Mouse (Mus musculus) midbrain, embryonic 15.5 days (tissue): Measurements from ENCODE around the gene Tmem91. TPM values are rescaled to one million over a fixed set of nuclear protein-coding genes. Genes with fewer than 3 reads are reported as not detected.
A peak's percentile ranks its signal among the peaks of the same experiment; 100 is the strongest.

Experiments
- ATAC-seq: fragments of 200-750 bp; cut with Nextera tagmentation; replicated peaks from 2 replicates; pipeline ENCODE4 v1.8.0; 2017; ENCODE audit warnings: moderate TSS enrichment
- H3K27ac ChIP-seq: fragments of 300-500 bp; sonication (generic); 2 replicates; pipeline ENCODE4 v1.5.1; 2015; ENCODE audit warnings: mild to moderate bottlenecking, inconsistent platforms
- H3K27me3 ChIP-seq: fragments of 300-500 bp; sonication (generic); replicated peaks from 2 replicates; pipeline ENCODE4 v1.6.1; 2015; ENCODE audit warnings: inconsistent platforms
- H3K36me3 ChIP-seq: fragments of 300-500 bp; sonication (generic); replicated peaks from 2 replicates; pipeline ENCODE4 v1.6.1; 2015; ENCODE audit warnings: inconsistent platforms
- H3K4me1 ChIP-seq: fragments of 300-500 bp; sonication (generic); 2 replicates; pipeline ENCODE4 v1.6.1; 2015; ENCODE audit warnings: inconsistent platforms
- H3K4me2 ChIP-seq: fragments of 300-500 bp; sonication (generic); 2 replicates; pipeline ENCODE4 v1.6.1; 2015; ENCODE audit warnings: inconsistent platforms, mild to moderate bottlenecking, moderate library complexity
- H3K4me3 ChIP-seq: fragments of 300-500 bp; sonication (generic); 2 replicates; pipeline ENCODE4 v1.5.1; 2015; ENCODE audit warnings: mild to moderate bottlenecking, inconsistent platforms
- H3K9ac ChIP-seq: fragments of 300-500 bp; sonication (generic); 2 replicates; pipeline ENCODE4 v1.6.1; 2015; ENCODE audit warnings: mild to moderate bottlenecking, inconsistent platforms
- H3K9me3 ChIP-seq: fragments of 300-500 bp; sonication (generic); 2 replicates; pipeline ENCODE4 v1.6.1; 2016; ENCODE audit warnings: inconsistent platforms
- WGBS: fragments of 180-500 bp; shearing (Covaris S2); methylation state at CpG from one replicate; pipeline ENCODE4 v1.1.7; 2015; ENCODE audit warnings: mixed read lengths; 5-methylcytosine and 5-hydroxymethylcytosine counted together
- polyA plus RNA-seq: library from polyadenylated mRNA; unstranded; fragments of >200 nt; fragmentation: Nextera tagmentation; extraction: Ambion mirVana; gene quantifications from 2 replicates; pipeline ENCODE4 v1.2.1, GENCODE M21; 2015

The Tmem91 gene
- polyA plus RNA-seq, 1 experiment from 2014 or later: 54.0 TPM

GRCm38 (mm10) chr7:25710519-25711130 lies 35.7 kb upstream of the Tmem91 start:
- Histone ChIP-seq H3K9me3 (no peaks in the 10 kb centered on the region), H3K4me1 (peaks cover 17% of the 10 kb centered on the region), H3K36me3 (peaks cover 24% of the 10 kb centered on the region), H3K9ac (peak overlapping the region; percentile 34; the same call in 1 of the 2 replicates), H3K27me3 (no peaks in the 10 kb centered on the region), H3K4me2 (peak overlapping the region; percentile 8; the same call in 1 of the 2 replicates), H3K27ac (no peak overlapping the region), H3K4me3 (no peak overlapping the region)
- 7% methylated on average over 6 of the region's 7 CpGs for whole genome bisulfite sequencing
- ATAC-seq: peak; percentile 28; the same call in 1 of the 2 replicates

GRCm38 (mm10) chr7:25709961-25710360 lies 35.0 kb upstream of the Tmem91 start:
- Histone ChIP-seq H3K9ac (peak overlapping the region; percentile 34), H3K4me3 (no peak overlapping the region), H3K4me1 (peaks cover 20% of the 10 kb centered on the region), H3K36me3 (peaks cover 17% of the 10 kb centered on the region), H3K27ac (no peak overlapping the region), H3K9me3 (no peaks in the 10 kb centered on the region), H3K27me3 (no peaks in the 10 kb centered on the region), H3K4me2 (no peak overlapping the region)
- 17% methylated on average over 12 of the region's 12 CpGs for WGBS
- peak; percentile 7; the same call in 1 of the 2 replicates for ATAC-seq

- no peaks in the 10 kb centered on the region for H3K36me3 ChIP-seq
- no peaks in the 10 kb centered on the region for H3K9me3 ChIP-seq
- 73% methylated on average over 15 of the region's 15 CpGs for WGBS
- no peak overlapping the region for H3K4me3 ChIP-seq
- no peak overlapping the region for H3K9ac ChIP-seq
- no peak overlapping the region for H3K4me2 ChIP-seq
- peak overlapping the region; percentile 38; the same call in 1 of the 2 replicates for H3K27ac ChIP-seq
- ATAC-seq: no peak
- peaks cover 10% of the 10 kb centered on the region; the same call in 1 of the 2 replicates for H3K27me3 ChIP-seq
- H3K4me1 ChIP-seq: peaks cover 31% of the 10 kb centered on the region
Observed at GRCm38 (mm10) chr7:25707581-25708292, 32.8 kb upstream of the Tmem91 start.

- 71% methylated on average over 7 of the region's 7 CpGs for WGBS
- Histone ChIP-seq H3K4me2 (no peak overlapping the region), H3K9me3 (no peaks in the 10 kb centered on the region), H3K36me3 (no peaks in the 10 kb centered on the region), H3K9ac (no peak overlapping the region), H3K4me3 (no peak overlapping the region), H3K27ac (no peak overlapping the region), H3K27me3 (peaks cover 10% of the 10 kb centered on the region; the same call in 1 of the 2 replicates), H3K4me1 (peaks cover 31% of the 10 kb centered on the region)
- ATAC-seq: no peak
Observed at GRCm38 (mm10) chr7:25706578-25707170, 31.7 kb upstream of the Tmem91 start.

- Histone ChIP-seq H3K36me3 (no peaks in the 10 kb centered on the region), H3K9me3 (no peaks in the 10 kb centered on the region), H3K27ac (no peak overlapping the region), H3K4me2 (no peak overlapping the region), H3K9ac (no peak overlapping the region), H3K27me3 (peaks cover 10% of the 10 kb centered on the region; the same call in 1 of the 2 replicates), H3K4me1 (peaks cover 26% of the 10 kb centered on the region), H3K4me3 (no peak overlapping the region)
- WGBS: 69% methylated on average over 6 of the region's 6 CpGs
- no peak for ATAC-seq
Observed at GRCm38 (mm10) chr7:25705801-25706251, 30.9 kb upstream of the Tmem91 start.

DNA sequence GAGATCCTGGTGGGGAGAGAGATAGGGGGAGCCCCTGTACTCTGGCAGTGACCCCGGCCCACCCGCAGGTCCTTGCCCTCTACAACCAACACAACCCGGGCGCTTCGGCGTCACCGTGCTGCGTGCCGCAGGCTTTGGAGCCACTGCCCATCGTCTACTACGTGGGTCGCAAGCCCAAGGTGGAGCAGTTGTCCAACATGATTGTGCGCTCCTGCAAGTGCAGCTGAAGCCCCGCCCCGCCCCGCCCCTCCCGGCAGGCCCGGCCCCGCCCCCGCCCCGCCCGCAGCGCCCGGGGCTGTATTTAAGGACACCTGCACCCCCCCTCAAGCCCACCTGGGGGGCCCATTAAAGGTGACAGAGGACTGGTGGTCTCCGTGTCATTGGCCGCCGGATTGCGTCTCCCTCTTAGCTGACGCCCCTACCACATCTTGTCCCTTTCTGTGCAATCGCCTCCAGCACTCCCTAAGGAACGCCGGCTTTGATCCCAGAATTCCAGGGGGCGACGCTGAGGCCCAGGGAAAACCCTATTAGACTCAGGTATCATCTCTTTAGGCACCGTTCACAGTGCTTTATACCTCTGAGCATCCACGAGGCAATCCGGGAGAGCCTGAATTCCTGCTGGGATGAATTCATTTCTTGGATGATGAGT lies 29.9 kb upstream of the Tmem91 start:
- WGBS: 6% methylated on average over 33 of the region's 37 CpGs
- H3K27ac ChIP-seq: no peak overlapping the region

DNA sequence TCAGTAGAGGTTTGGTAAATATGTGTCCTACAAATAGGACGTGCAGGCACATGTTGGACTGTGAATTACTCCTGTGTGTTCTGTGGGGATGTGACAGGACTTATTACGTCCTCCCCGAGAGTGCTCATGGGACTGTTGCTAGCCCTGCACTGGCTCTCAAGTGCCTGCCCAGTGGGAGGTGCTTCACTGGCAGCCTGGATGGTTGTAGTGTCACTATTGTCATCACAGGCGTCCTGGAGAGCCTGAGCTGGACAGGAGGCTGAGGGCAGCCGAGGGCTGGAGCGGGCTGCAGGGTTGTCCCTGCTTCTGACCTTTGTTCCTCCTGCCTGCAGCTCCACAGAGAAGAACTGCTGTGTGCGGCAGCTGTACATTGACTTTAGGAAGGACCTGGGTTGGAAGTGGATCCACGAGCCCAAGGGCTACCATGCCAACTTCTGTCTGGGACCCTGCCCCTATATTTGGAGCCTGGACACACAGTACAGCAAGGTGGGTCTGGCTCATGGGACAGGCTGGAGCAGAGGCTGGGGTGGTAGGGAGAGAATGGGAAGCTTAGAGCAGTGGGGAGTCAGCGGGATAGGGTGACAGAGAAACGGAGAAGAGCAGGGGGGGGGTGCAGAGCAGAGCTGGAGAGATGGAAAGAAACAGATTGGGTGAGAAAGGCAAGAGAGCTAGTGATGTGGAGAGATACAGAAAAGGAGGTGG lies 29.0 kb upstream of the Tmem91 start:
- WGBS: 20% methylated on average over 10 of the region's 10 CpGs
- no peak overlapping the region for H3K27ac ChIP-seq
- peak overlapping the region; percentile 39 for H3K4me3 ChIP-seq
- H3K4me1 ChIP-seq: peaks cover 14% of the 10 kb centered on the region
- H3K4me2 ChIP-seq: peak overlapping the region; percentile 72
- no peaks in the 10 kb centered on the region for H3K36me3 ChIP-seq
- H3K27me3 ChIP-seq: peaks cover 10% of the 10 kb centered on the region; the same call in 1 of the 2 replicates
- H3K9me3 ChIP-seq: no peaks in the 10 kb centered on the region
- peak; percentile 53 for ATAC-seq
- H3K9ac ChIP-seq: no peak overlapping the region

More for the DNA sequence above, 29.9 kb upstream of the Tmem91 start:
- Histone ChIP-seq H3K9ac (peak overlapping the region; percentile 35), H3K4me2 (peak overlapping the region; percentile 72), H3K4me1 (peaks cover 17% of the 10 kb centered on the region), H3K9me3 (no peaks in the 10 kb centered on the region), H3K36me3 (no peaks in the 10 kb centered on the region), H3K27me3 (peaks cover 10% of the 10 kb centered on the region; the same call in 1 of the 2 replicates), H3K4me3 (peak overlapping the region; percentile 39)
- ATAC-seq: peak; percentile 52

DNA sequence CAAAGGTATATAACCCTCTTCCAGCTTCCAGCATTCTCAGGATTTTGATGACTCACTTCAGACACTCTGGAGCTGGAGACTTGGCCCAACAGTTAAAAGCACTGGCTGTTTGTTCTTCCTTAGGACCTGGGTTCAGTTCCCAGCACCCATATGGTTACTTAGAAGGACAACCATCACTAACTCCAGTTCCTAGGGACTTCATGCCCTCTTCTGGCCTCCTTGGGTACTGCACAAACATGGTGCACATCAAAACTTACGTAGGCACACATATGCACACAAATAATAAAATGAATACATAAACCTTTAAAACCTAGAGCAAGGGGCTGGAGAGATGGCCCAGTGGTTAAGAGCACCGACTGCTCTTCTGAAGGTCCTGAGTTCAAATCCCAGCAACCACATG lies 27.4 kb upstream of the Tmem91 start:
- Histone ChIP-seq H3K9ac (no peak overlapping the region), H3K4me2 (no peak overlapping the region), H3K4me1 (peaks cover 14% of the 10 kb centered on the region), H3K36me3 (no peaks in the 10 kb centered on the region), H3K9me3 (no peaks in the 10 kb centered on the region), H3K27ac (no peak overlapping the region), H3K27me3 (peaks cover 10% of the 10 kb centered on the region; the same call in 1 of the 2 replicates), H3K4me3 (no peak overlapping the region)
- no peak for ATAC-seq
- 95% methylated on average over 2 of the region's 2 CpGs for WGBS

DNA sequence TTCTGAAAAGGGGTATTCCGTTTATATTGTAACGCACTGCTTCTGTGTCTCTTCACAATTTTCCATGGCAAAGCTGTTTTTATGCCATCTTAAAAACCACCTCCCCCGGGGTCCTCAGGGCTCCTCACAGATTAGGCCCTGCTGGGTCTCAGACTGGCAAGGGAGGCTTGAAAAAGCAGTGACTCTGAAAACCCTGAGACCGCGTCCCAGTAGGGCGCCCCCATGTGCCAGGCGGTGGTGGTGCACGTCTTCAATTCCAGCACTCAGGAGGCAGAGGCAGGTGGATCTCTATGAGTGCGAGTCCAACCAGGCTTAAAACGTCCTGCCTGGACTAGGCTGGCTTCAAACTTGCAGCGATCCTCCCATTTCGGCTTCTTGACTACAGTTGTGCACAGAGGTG lies 25.8 kb upstream of the Tmem91 start:
- Histone ChIP-seq H3K9me3 (no peaks in the 10 kb centered on the region), H3K27ac (no peak overlapping the region), H3K4me3 (no peak overlapping the region), H3K27me3 (peaks cover 10% of the 10 kb centered on the region; the same call in 1 of the 2 replicates), H3K4me2 (no peak overlapping the region), H3K4me1 (peaks cover 14% of the 10 kb centered on the region), H3K9ac (no peak overlapping the region), H3K36me3 (no peaks in the 10 kb centered on the region)
- no peak for ATAC-seq
- 75% methylated on average over 12 of the region's 12 CpGs for WGBS

DNA sequence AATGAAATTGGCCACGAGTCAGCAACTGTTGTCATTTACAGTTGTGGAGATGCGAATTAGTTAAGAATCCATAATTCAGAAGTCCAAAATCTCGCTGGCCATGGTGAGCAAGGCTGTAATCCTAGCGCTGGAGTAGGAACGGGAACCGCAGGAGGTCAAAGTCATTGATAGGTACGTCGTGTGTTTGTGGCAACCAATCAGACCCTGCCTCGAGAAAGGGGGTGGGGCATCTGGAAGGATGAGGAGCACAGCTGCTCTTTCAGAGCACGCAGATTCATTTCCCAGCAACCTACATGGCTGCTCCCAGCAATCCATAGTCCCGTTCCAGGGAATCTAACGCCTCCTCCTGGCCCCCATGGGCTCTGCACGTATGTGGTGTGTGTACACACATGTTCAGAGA lies 24.9 kb upstream of the Tmem91 start:
- H3K4me3 ChIP-seq: no peak overlapping the region
- no peak overlapping the region for H3K4me2 ChIP-seq
- 60% methylated on average over 13 of the region's 13 CpGs for WGBS
- no peak overlapping the region for H3K9ac ChIP-seq
- no peaks in the 10 kb centered on the region for H3K9me3 ChIP-seq
- H3K36me3 ChIP-seq: no peaks in the 10 kb centered on the region
- H3K27me3 ChIP-seq: peaks cover 10% of the 10 kb centered on the region; the same call in 1 of the 2 replicates
- H3K27ac ChIP-seq: no peak overlapping the region
- no peak for ATAC-seq
- peaks cover 10% of the 10 kb centered on the region for H3K4me1 ChIP-seq

DNA sequence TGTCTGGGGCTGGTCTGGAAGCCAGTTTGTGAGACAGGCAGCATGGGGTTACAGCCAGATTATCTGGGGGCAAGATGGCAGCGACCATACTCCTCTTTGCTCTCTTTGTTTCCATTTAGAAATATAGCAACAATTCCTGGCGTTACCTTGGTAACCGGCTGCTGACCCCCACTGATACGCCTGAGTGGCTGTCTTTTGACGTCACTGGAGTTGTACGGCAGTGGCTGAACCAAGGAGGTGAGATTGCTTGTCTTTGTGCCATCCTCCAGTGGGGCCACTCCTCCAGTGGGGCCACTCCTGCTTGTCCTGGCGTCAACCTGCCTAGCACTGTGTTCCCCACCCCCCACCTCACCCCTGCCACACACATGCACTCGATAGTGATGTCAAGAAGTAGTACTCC lies 19.1 kb upstream of the Tmem91 start:
- no peaks in the 10 kb centered on the region for H3K36me3 ChIP-seq
- 46% methylated on average over 8 of the region's 8 CpGs for WGBS
- ATAC-seq: peak; percentile 67
- H3K9me3 ChIP-seq: no peaks in the 10 kb centered on the region
- no peak overlapping the region for H3K4me2 ChIP-seq
- H3K9ac ChIP-seq: no peak overlapping the region
- no peak overlapping the region for H3K27ac ChIP-seq
- peaks cover 22% of the 10 kb centered on the region for H3K27me3 ChIP-seq
- no peak overlapping the region for H3K4me3 ChIP-seq
- H3K4me1 ChIP-seq: peaks cover 6% of the 10 kb centered on the region
